Mouse (Mus musculus) lung, postnatal 0 days (tissue): ENCODE results near the gene Ifngr2.

Source experiments
- CTCF ChIP-seq: IDR thresholded peaks from 2 replicates; pipeline ENCODE4 v1.5.1; 2016; ENCODE audit warnings: antibody characterized with exemption, mild to moderate bottlenecking
- EP300 ChIP-seq: IDR thresholded peaks from 2 replicates; pipeline ENCODE4 v1.6.1; 2016; ENCODE audit warnings: antibody characterized with exemption, mild to moderate bottlenecking, control low read depth

- TF ChIP-seq CTCF: no peak
- no peak for TF ChIP-seq EP300
These were observed 65.7 kb downstream of the Ifngr2 start for GRCm38 (mm10) chr16:91612525-91612924.
